Mouse (Mus musculus) small intestine, adult 2 months (tissue): Measurements from ENCODE around the gene H2afy2.

Source experiments
- CTCF ChIP-seq: fragments of 200-500 bp; IDR thresholded peaks from 2 replicates; pipeline ENCODE4 v1.5.1; 2012; ENCODE audit warnings: low read depth, mild to moderate bottlenecking, control low read depth, inconsistent platforms, low read length, moderate library complexity, mixed read lengths; ENCODE audit not compliant: insufficient replicate concordance, insufficient read length; ENCODE audit errors: extremely low read depth
- POLR2A ChIP-seq: fragments of 200-500 bp; IDR thresholded peaks from 2 replicates; pipeline ENCODE4 v1.6.1; 2012; ENCODE audit warnings: low read depth, mild to moderate bottlenecking, control low read depth, inconsistent platforms, low read length, moderate library complexity

- TF ChIP-seq CTCF (no peak), POLR2A (no peak)
Observed at GRCm38 (mm10) chr10:61715996-61716864, 67.7 kb downstream of the H2afy2 start.
